Mouse (Mus musculus): ENCODE results near the gene 1700028J19Rik.
"Not testable (repeated sequence)": the region's sequence is repeated elsewhere in the genome, so short reads cannot be mapped to it uniquely, and the experiment has no call there.

Gene 1700028J19Rik

GRCm38 (mm10) chr7:44249248-44249647 is 2.8 kb upstream of the 1700028J19Rik start:
- DNase-seq = no peak

DNA sequence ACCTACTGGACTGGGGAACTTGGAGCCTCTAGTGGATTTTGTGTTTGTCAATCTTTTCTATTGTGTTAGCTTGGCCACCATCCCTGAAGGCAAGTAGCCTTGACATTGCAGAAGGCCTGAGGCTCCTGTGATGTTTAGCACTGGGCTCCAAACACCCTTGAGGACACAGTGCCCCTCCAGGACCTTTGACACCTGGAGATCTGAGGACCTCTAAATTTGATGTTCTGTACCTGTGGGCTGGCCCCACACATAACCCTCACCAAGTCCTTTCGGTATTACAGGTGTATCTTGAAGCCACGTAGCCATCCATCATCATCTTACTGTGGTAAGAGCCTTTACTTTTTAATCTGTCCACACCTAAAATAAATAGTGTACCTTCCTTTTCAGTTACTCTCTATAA is 1.5 kb upstream of the 1700028J19Rik start:
- no peak for DNase-seq

- DNase-seq = no peak
Observed at GRCm38 (mm10) chr7:44246984-44247470, 532 bp upstream of the 1700028J19Rik start.

- no peak for DNase-seq
Observed at GRCm38 (mm10) chr7:44244080-44244479, 2.4 kb downstream of the 1700028J19Rik start.

DNA sequence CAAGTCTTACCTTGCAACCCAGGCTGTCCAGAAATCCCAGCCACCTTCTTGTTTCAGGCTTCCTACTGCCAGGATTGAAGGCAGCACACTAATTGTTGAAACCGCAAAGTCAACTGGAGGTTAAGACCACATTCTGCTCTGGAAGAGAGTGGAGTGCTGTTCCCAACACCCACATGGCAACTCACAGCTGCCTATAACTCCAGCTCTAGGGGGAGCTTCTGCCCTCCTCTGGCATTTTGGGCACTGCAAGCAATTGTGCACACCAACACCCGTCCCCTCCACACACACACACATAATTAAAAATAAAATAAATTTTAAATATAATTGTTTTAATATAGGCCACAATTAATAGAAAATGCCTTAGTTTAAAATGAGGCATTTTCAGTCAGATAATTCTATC is 5.3 kb downstream of the 1700028J19Rik start:
- no peak for DNase-seq

DNA sequence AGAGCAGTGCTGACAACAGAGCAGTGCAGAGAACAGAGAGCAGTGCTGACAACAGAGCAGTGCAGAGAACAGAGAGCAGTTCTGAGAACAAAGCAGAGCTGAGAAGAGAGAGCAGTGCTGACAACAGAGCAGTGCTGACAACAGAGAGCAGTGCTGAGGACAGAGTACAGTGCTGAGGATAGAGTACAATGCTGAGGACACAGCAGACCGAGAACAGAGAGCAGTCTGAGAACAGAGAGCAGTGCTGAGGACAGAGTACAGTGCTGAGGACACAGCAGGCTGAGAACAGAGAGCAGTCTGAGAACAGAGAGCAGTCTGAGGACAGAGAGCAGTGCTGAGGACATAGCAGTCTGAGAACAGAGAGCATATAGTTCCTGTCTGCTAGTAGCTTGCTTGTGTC is 5.8 kb downstream of the 1700028J19Rik start:
- DNase-seq = no peak

DNA sequence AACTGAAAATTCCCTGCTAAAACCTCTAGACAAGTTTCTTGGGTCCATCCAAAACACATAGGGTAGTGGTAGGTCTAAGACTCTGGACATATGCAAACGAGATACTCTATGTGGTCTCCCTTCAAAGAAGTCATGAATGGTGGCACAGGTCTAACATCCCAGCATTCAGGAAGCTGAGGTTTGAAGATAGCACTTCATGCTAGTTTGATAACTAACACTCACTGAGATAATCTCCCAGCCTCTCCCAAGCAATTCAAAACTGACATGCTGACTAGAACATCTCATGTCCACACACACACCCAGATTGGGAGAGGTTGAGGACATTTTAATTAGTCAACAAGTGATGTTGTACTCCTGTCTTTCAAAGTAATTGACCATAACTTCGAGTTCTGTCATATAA is 6.6 kb downstream of the 1700028J19Rik start:
- no peak for DNase-seq

GRCm38 (mm10) chr7:44235909-44236308 is 10.6 kb downstream of the 1700028J19Rik start, which contains the start of gene Gm36864:
Gene Gm36864 (plus strand): TSS chr7:44236177.
- DNase-seq = no peak

- DNase-seq = no peak
Observed at GRCm38 (mm10) chr7:44225076-44225475, 21.4 kb downstream of the 1700028J19Rik start, which contains the start of gene Klk1. Gene Klk1 (plus strand): TSS chr7:44225360.

DNA sequence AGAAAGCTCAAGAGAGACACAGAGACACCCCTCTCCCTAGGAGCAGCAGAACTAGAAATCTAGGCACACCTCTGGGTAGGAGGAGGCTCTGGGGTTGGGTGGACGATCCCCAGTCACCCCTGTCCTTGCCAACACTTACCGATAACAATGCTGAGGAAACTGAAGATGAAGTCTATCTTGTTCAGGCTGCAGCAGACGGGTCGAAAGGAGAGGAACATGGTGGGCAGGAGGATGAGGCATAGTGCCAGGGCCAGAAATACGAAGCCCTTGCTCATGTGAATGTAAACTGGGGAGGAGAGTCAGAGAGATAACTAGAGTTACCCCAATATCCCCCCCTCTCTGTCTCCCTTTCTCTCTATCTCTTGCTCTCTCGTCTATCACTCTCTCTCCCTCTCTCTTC is 24.2 kb downstream of the 1700028J19Rik start:
- DNase-seq = not testable (repeated sequence)

GRCm38 (mm10) chr7:44221601-44222000 is 24.9 kb downstream of the 1700028J19Rik start:
- DNase-seq = not testable (repeated sequence)

DNA sequence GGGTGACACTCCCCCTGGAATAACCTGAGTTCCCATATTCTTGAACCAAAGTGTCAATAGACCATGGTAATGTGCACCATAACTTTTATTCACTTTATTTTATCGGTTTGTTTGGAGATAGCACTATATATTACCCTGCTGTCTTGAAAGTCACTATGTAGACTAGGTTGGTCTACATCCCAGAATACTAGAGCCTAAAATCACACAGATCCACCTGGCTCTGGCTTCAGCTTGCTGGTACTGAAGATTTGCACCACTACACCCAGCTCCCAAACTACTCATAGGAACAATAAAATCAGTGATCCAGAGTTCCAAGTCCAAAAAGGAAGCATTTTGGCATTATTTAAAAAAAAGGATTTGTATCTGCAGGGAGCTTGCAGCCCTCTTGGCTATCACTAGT is 30.9 kb downstream of the 1700028J19Rik start, which contains the start of gene Klk1b5:
Gene Klk1b5, plus strand, starts transcription at position 301 of the 400 bp plus-strand sequence.
- no peak for DNase-seq

GRCm38 (mm10) chr7:44208307-44208706 is 38.2 kb downstream of the 1700028J19Rik start:
- no peak for DNase-seq

- DNase-seq = not testable (repeated sequence)
Observed at GRCm38 (mm10) chr7:44207135-44207534, 39.4 kb downstream of the 1700028J19Rik start, which contains the start of gene Klk1b4. Gene Klk1b4 (plus strand): TSS chr7:44207435.

DNA sequence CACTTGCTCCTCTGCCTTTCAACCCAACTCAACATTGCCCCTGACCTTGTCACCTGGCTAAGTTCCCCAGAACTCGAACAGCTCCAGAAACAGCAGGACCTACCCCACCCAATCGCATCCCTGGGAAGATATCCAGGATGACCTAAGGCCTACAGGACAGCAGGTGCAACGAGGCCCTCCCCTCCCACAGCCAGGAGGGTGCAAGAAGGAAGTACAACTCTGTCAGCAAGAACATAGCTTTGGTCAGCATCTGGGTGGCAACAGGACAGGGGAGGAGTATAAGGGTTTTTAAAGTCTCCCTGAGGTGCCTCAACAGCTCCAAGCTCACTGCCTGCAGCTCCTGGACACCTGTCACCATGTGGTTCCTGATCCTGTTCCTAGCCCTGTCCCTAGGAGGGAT is 48.6 kb downstream of the 1700028J19Rik start, which contains the start of gene Klk1b3:
Gene Klk1b3, plus strand, starts transcription at position 301 of the 400 bp plus-strand sequence.
- DNase-seq = no peak

DNA sequence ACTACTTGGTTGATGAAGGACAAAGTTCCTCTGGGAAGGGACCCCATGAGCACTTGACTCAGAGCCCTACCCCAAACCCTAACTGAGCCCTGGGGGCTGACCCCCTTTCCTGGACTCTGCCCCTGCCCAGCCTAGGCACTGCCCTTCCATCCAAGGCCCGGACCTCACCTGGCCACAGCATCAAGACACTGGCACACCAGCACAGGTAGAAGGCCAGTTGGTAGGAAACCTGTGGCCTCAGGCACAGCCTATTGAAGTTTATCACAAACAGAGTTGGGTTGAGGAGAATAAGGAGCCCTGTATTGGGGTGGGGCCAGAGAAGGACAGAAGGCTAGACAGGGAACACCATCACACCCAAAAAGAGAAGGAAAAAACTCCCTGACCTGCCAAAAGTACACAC is 53.0 kb downstream of the 1700028J19Rik start:
- not testable (repeated sequence) for DNase-seq

GRCm38 (mm10) chr7:44187936-44188335 is 58.6 kb downstream of the 1700028J19Rik start, which contains the start of gene Klk1b24:
Gene Klk1b24 (plus strand): TSS chr7:44188236.
- not testable (repeated sequence) for DNase-seq

DNA sequence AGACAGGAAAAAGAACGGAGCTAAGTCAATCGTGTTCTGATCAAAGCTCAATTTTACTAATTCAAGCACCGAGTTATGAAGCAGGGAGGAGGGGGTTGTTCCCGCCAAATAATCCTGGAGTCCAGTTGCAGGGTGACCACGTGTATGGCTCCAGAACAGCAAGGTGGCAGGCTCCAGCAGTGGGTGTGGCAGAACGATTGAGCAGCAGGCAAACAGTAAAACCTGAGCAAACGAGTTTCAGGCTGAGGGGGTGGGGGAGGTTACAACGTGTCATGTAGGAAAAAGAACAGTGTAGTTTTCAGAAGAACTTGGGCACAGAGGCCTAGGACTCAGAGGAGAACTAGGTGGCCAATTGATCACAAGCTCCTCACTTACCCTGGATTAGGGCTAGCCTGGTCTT is 60.0 kb downstream of the 1700028J19Rik start:
- not testable (repeated sequence) for DNase-seq

Measured in lung, postnatal 14 days (tissue).